Mouse (Mus musculus): ENCODE measurements around the gene Clip4.

The Clip4 gene

DNA sequence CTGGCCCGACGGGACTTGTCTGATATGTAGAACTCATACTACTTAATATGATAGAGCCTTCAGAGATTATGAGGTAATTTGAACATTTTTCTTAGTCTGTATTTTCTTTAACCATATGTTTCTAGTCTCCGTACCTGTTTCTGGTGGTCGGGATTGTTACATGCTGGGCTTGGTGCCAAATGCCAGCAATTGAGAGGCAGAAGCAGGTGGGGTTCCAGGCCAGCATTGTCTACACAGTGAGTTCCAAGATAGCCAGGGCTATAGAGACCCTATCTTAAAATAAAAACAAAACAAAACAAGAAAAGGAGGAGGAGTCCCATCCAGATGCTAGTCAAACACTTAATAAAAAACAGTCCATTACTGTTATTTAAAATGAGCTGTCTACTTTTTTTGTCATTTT lies 23.3 kb downstream of the Clip4 start:
- DNase-seq (ENCODE audit: low read depth, low spot score) = no peak

DNA sequence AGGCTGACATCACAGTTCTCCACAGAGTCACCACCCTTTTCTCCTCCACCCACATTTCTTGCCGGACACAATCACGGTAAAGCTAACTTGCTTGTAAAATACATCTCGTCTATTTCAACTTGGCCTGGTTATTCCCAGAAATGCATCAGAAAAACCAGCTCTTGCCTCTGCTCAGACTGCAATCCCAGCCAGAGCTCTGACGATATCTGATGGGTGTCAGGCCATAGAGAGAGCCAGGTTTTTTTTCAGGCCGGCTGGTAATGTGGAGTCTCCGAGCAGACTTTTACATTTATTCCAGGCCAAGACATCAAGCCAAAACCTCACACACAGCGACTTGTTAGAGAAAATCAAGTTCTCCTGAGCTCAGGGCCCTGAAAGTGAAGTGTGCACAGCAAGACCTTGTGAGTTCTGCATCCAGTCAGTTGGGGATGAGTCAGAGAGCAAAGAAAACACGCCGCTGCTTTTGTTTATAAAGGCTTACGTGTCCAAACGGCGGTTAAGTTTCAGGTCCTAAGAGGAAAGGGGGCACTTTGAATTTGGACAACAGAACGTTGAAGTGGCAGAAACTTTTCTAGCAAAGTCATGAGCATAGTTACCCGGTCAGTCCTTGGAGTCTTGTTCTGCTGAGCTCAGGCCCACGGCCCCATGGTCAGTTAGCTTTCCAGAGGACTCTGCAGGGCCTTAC lies 27.4 kb downstream of the Clip4 start:
- DNase-seq (ENCODE audit: low read depth, low spot score) = no peak

DNA sequence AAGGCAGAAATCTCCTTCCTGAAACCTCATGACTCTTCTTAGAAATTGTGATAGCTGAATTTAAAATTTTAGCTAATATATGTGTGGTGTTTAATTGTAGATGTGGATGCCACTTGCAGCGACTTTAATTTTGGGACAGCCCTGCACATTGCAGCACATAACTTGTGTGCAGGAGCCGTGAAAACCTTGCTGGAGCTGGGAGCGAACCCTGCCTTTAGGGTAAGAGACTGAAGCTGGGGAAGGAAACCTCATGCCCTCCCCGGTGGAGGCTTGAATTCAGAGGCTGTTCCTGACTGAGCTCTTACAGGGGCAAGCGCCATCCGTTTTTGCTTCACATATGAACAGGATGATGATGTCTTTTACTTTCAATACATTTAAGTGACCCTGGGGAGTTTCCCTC lies 35.2 kb downstream of the Clip4 start:
- DNase-seq (ENCODE audit: low read depth, low spot score) = no peak

DNA sequence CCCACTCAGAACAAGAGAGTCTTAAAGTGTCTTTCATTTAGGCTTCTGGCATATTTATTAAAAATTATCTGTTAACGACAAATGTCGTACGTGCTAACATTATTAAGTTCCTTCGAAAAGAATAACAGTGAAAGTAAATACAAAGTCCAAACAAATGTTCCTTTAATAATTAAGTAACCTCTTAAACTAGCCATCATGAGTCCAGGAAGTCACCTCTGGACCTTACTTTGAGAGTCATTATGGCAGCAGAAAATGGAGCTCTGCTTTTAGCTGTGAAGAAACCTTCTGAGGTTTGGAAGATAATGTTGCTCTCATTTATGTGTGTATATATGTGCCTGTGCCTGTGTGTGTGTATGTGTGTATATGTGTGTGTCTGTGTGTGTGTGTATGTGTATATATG lies 35.6 kb downstream of the Clip4 start:
- no peak for DNase-seq (ENCODE audit: low read depth, low spot score)

DNA sequence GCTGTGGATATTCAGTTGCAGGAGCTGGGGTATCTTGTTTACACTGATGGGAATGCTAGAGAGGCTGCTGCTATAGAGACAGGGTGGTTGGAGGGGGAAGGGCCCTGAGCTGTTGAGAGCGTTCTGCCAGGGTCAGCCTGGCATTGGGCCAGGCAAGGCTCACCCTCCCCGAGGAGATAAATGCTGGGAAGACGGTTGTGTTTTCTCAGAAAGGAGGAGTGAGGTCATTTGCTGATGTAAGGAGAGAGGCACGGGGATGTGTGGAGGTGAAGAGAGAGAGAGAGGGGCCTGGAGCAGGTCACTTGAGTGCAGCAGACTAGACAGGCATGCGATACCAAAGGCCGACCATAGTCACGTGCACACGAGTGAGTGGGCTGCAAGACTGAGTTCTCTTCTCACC lies 42.8 kb downstream of the Clip4 start:
- no peak for DNase-seq (ENCODE audit: low read depth, low spot score)

DNA sequence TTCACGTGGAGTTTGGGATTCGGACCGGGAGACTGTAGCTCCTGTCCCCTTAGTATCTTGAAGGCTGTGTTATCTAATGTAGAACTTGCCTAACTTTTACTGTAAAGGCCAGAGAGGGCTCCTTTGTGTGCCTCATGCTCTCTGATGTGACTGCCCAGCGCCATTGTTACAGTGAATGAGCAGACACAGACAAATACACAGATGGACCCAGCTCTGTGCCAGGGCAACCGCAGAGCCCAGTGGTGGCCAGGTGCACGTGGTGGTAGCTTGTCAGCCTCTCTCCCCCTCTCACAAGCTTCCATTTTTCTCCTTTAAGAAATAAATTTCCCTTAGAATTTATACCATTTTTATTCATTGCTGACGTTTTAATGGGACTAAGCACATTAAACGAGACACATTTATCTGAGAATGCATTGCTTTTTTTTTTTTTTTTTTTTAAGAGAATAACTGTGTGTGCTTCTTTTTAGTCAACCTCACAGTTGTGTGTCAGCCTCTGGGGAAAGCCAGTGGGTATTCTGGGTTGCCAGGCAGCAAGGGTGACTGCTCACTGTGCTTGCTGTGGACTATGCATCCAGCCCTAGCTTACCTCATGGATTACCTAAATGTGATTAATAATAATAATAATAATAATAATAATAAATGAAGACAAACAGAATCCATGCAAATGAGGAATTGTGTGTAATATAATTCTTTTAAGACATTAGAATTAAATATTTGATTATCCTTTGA lies 48.0 kb downstream of the Clip4 start:
- no peak for DNase-seq (ENCODE audit: low read depth, low spot score)

DNA sequence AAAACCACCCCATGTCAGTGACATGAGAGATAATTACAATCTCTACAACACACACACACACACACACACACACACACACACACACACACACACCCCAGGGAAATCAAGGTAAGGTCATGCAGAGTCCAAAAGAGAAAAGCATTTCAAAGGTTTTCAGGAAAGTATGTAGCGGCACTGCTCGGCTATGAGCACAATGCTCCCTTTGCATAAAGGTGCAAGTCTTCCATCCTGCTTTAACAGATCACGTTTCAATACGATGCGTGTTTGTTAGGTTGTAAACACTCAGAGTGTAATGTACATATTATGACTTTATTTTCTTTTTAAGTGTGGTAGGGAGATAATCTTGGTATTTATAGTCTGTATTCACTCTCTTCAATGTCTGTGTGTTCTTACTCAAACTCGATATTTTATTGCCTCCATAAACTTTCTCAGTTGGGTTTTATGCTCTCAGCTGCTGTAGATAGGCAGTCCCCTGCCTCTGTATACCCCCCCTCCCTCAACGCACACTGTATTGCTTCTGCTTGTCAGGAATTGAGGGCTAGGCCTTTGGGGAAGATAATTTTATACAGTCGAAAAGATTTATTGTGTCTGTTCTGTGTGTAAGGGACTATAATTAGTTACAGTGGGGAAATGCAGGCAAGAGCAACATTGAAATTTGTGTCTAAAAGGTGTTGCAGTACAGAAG lies 55.5 kb downstream of the Clip4 start:
- DNase-seq (ENCODE audit: low read depth, low spot score) = no peak

DNA sequence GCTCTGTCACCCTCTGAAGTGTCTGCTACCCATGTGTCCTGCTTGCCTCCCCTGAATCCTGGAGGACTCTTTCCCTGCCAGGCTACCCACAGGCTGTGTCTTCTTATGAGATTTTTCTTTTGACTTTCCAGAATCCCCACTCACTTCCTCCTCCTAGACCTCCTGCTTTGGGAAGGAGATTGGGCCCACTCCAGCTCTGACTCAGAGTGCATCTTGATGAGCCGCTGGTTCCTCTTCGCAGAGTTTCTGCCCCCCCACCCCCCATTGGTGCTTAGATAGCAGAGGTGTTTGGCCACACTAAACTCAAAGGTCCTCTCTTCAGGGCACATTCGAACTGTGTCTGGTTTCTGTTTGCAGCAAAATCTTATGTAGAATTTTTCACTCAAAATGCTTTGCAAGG lies 58.3 kb downstream of the Clip4 start:
- DNase-seq (ENCODE audit: low read depth, low spot score) = no peak

DNA sequence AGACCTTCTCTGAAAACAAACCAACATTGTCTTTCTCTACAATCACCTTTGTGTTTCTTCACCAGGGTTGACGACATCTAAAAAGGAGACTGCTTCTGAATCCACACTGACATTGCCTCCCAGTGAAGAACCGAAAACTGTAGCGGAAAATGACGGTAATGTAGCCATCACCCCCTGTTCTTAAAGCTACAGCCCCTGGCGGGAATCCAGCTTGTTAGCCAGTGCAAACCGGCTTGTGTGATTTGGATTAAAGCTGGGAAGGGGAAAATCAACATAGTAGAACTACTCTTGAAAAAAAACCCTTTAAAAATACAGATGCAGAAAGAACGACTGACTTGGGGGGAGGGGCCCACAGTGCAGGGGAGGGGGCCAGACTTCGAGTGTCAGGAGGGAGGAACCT lies 59.4 kb downstream of the Clip4 start:
- DNase-seq (ENCODE audit: low read depth, low spot score) = no peak

DNA sequence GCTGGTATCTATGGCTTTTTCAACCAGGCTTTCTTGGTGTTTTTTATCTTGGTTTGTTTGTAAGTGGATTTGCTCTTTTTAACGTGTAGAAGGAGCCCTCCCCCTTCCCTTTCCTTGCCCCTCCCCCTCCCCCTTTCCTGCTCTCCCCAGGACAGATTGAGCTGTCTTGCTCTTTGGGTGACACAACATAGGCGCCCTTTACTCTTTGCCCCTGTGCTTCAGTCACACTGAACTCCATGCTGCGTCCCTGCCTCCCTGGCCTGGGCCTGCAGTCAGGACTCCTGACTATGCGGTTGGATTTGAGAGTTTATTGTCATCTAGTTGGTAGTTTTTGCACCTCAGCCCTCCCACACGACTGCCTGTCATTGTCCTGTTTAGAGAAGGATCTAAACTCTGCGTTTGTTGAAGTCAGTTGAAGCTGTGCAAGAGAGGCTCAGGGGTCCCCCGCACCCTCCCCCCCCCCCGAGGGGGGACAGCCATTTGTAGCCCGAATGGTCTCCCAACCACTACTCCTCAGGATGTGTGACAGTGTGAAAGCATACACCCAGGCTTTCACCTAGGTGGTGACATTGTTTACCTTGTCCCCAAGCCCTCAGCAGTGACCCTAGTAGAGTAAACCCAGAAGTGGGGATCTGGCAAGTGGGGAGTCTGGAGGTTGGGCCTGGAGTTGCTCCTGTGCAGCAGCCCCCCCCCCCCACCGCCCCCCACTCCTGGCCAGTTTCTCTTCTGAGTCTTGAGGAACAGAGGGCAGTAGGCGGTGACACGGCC lies 60.6 kb downstream of the Clip4 start:
- no peak for DNase-seq (ENCODE audit: low read depth, low spot score)

DNA sequence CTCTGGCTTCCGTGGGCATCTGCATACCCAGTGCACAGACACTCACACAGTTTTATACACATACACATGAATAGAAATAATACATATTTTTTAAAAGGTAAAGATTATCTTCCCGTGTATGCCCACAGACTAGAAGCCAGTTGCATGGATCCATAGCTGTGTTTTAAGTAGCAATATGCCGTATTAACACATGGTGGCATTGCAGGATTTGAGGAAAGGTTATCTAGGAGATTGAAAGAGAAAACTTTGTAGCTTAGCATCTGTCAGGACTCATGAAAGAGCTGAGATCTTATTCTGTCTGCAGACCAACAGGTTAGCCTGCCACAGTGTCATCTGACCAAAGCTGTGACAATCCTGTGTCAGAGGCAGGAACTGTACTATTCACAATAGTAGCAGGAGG lies 63.7 kb downstream of the Clip4 start:
- no peak for DNase-seq (ENCODE audit: low read depth, low spot score)

DNA sequence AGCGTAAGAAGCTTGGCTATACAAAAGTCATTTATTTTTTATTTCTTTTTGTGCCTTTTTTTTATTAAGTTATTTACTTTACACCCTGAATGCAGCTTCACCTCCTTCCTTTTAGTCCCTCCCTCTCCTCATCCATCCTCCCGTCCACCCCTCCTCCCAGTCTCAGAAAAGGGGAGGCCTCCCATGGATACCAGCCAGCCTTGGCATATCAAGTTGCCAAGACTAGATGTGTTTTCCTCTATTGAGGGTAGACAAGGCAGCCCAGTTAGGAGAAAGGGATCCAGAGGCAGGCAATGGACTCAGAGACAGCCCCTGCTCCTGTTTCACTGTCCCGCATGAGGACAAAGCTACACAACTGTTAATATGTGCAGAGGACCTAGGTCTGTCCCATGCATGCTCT lies 93.9 kb downstream of the Clip4 start:
- no peak for DNase-seq (ENCODE audit: low read depth, low spot score)

DNA sequence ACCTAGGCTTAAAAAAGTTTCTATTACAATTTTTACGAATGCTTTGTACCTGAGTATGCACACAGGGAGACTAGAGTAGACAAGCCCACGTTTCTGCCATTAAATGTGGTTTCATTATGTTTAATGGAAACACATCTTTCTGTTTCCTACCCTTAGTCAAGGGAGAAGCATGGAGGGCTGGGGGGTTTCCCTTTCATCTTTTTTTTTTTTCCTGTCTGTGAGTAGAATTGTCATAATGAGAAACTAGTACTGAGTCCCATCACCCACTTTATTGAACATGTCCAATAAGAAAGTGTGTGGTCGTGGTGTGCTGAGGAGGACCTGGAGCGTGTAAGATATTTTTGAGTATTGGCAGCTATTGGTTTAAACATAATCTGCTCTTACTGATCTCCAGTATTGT lies 94.6 kb downstream of the Clip4 start:
- no peak for DNase-seq (ENCODE audit: low read depth, low spot score)

DNA sequence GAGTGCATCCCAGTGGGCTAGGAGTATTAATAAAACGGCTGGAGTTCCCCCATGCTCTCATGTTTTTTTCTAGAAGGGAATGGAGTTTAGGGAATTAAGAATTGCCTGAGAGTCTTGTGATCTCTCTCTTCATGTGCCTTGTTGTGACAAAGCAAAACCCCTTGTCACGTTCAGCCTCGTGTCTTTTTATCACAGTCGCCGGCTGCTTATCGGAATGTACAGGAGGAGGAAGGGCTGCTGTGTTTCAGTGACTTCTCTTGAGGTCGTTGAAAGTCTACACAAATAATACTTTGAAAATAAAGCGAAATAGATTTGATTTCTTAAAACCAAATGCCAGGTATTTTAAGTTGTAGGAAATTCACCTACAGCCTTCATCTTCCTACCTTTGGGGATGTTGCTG lies 95.8 kb downstream of the Clip4 start:
- no peak for DNase-seq (ENCODE audit: low read depth, low spot score)

DNA sequence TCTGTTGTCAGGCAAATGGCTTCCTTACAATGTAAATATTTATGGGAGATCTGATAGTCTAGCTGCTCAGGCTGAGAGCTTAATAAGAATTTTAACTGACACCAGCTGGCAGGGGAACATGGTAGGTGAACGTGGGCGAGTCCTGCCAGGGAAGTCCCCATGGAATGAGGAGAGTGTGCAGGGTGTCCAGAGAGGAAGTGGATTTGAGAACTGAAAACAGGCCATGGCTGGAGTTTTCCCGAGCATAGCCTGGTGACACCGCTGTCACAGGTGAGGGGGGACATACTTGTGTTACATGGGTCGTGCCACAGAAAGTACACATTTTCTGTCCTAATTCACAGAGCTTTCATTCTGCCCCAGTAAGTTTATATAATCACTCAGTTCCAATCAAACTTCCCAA lies 97.2 kb downstream of the Clip4 start:
- DNase-seq (ENCODE audit: low read depth, low spot score) = no peak

DNA sequence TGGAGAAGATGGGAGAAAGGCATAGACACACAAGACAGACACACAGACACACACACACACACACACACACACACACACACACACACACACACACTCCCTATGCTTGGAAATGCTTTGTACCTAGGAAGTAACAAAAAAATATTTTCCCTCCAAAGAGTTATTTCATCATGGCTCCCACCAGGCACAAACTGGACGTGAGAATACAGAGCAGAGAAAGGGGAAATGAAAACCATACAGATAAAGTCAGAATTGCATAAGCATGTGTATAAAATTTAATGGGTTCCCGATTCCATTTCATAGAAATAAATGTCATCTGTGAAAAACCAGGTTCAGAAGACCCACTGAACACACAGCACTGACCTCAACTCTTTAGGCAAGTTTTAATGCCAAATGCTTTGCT lies 99.6 kb downstream of the Clip4 start:
- no peak for DNase-seq (ENCODE audit: low read depth, low spot score)

DNA sequence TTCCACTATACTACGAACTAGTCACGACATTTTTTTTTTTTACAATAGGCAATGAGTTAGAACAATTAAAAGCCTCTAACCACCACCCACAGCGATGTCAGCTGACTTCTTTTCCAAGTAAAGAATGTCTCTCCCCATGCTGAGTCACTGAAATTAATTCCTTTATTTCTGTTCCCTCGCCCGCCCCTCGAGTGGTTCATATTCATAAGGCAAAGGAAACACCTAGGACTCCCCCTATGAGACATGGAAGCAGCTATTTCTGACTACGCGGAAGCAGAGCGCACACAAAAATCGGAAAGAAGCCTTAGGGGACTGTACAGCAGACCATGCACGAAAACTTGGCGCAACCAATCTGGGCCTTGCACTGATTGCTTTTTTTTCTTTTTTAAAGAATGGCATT lies 100.6 kb downstream of the Clip4 start:
- no peak for DNase-seq (ENCODE audit: low read depth, low spot score)

DNA sequence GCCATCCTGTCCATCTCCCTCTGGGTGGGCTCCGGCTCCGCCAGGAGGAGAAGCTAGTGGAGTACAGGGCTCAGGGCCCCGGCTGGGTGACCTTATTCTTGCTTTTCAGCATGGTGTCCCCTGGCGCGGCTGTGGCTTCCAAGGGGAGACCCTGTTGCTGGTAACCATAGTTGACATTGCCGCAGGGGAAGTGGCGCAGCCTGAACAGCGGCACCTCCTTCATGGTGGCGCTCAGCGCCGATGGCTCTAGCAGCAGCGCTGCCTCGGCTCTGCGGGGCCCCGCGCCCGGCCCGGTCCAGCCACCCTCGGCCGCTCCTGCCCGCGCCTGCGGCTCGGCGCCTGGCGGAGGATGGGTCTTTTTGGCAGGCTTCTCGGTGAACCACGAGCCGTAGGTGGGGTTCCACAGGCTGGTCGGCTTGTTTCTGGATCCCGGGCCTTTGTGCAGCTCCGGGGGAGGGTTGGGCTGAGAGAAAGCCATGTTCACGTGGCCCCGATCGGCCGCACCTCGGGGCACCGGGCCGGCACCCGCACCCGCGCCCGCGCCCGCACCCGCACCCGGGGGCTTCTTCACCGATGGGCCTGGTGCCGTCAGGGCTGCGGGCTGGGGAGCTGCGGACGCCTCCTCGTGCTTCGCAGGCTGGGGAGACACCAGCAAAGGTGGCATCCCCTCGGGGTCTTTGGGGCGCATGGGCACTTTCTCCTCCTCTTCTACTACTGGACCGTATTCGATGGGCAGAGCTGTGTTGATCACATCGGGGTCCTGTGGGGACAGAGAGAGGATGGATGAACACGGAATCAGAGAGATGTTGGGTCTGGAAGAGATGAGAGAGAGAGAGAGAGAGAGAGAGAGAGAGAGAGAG lies 101.3 kb downstream of the Clip4 start:
- peak; percentile 11 for DNase-seq (ENCODE audit: low read depth, low spot score)

DNA sequence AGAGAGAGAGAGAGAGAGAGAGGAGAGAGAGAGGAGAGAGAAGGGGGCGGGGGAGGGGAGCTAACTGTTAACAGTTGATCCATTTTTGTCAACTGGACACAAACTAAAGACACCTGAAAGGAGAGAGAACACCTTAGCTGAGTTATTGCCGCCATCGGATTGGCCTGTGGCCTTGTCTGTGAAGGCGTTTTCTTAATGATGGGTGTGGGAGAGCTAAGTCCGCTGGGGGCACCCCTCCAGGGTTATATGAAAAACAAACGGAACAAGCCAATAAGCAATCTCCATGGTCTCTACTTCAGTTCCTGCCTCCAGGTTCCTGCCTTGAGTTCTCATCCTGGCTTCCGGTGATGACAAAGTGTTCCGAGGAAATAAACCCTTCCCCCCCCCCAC lies 102.0 kb downstream of the Clip4 start:
- no peak for DNase-seq (ENCODE audit: low read depth, low spot score)

DNA sequence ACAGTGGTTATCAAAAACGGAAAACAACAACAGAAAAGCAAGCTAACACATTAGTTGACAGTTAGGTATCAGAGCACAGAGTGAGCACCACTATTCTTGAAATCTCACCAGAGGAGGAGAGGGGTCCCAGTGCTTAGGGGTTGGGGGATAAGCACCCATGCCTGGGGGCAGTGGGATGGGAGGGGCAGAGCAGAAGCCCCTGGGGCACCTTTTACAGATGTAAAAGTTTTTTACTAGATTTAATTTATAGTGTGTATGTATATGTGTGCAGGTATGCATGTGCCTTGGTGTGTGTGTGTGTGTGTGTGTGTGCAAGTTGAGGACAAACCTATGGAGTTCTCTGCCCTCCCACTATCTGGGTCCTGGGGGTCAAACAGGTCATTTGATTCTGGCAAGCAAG lies 102.4 kb downstream of the Clip4 start:
- DNase-seq (ENCODE audit: low read depth, low spot score) = no peak

DNA sequence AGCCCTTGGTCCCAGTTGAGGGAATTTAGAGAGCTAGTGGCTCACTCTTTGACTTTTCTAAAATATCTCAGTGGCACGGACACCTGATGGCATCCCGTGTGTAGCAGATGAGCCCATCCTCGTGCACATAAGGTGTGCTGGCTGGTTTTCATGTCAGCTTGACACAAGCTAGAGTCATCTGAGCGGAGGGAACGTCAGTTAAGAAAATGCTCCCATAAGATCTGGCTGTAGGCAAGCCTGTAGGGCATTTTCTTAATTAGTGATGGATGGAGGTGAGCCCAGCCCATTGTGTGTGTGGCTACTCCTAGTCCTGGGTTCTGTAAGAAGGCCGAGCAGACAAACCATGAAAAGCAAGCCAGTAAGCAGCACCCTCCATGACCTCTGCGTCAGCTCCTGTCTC lies 103.7 kb downstream of the Clip4 start:
- no peak for DNase-seq (ENCODE audit: low read depth, low spot score)

Data from WW6 (cell line).